Mouse (Mus musculus) kidney, embryonic 14.5 days (tissue): ENCODE data around the gene Fgd3. TPM values are rescaled to one million over a fixed set of nuclear protein-coding genes. Genes with fewer than 3 reads are reported as not detected.

Experiments
- ATAC-seq: fragments of 200-750 bp; cut with Nextera tagmentation; 2 replicates; pipeline ENCODE4 v1.8.0; 2017; ENCODE audit warnings: moderate number of reproducible peaks, mild to moderate bottlenecking, moderate TSS enrichment, moderate library complexity; ENCODE audit not compliant: low FRiP score, low TSS enrichment
- H3K27ac ChIP-seq: fragments of 300-500 bp; sonication (generic); 2 replicates; pipeline ENCODE4 v1.5.1; 2014; ENCODE audit warnings: low read depth, mild to moderate bottlenecking, low read length, moderate library complexity, mixed read lengths
- H3K27me3 ChIP-seq: fragments of 300-500 bp; sonication (generic); 2 replicates; pipeline ENCODE4 v1.6.1; 2014; ENCODE audit warnings: mild to moderate bottlenecking, low read length; ENCODE audit not compliant: control insufficient read depth, insufficient read depth
- H3K36me3 ChIP-seq: fragments of 300-500 bp; sonication (generic); 2 replicates; pipeline ENCODE4 v1.6.1; 2014; ENCODE audit warnings: low read length, mixed read lengths; ENCODE audit not compliant: control insufficient read depth, insufficient read depth
- H3K4me1 ChIP-seq: fragments of 300-500 bp; sonication (generic); 2 replicates; pipeline ENCODE4 v1.6.1; 2014; ENCODE audit warnings: low read length, mixed read lengths; ENCODE audit not compliant: control insufficient read depth, insufficient read depth
- H3K4me2 ChIP-seq: fragments of 300-500 bp; sonication (generic); replicated peaks from 2 replicates; pipeline ENCODE4 v1.6.1; 2014; ENCODE audit warnings: low read depth, mild to moderate bottlenecking, low read length
- H3K4me3 ChIP-seq: fragments of 300-500 bp; sonication (generic); 2 replicates; pipeline ENCODE4 v1.5.1; 2014; ENCODE audit warnings: mild to moderate bottlenecking, low read length
- H3K9ac ChIP-seq: fragments of 300-500 bp; sonication (generic); 2 replicates; pipeline ENCODE4 v1.6.1; 2014; ENCODE audit warnings: low read depth, mild to moderate bottlenecking, low read length, moderate library complexity
- H3K9me3 ChIP-seq: fragments of 300-500 bp; sonication (generic); 2 replicates; pipeline ENCODE4 v1.6.1; 2016; ENCODE audit warnings: low read length; ENCODE audit not compliant: control insufficient read depth
- whole genome bisulfite sequencing: fragments of 180-500 bp; shearing (Covaris S2); extraction: QIAGEN DNeasy Blood & Tissue Kit; methylation state at CpG from one replicate; pipeline ENCODE4 v1.1.7; 2014; 5-methylcytosine and 5-hydroxymethylcytosine counted together
- polyA plus RNA-seq: library from polyadenylated mRNA; unstranded; fragments of >200 nt; fragmentation: Nextera tagmentation; extraction: Ambion mirVana; gene quantifications from 2 replicates; pipeline ENCODE4 v1.2.1, GENCODE M21; 2014

Gene Fgd3
- polyA plus RNA-seq, 1 experiment from 2014 or later: 0.46 TPM

DNA sequence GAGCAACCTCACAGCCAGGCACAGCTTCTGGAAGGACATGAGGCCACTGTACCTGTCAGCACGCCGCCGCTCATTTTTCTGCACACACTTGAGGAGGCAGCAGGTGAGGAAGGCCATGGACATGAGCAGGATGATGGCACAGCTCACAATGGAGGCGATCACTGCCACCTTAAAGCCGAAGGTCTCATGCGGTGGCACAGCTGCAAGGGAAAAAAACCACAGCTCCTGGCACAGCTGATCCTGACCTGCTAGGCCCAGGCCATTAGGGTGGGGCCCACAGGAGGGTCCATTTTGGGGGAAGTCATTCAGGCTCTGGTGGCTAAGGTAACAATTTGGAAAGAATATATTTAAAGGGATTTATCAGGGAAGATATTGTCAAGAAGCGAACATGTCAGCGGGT is 81.4 kb downstream of the Fgd3 start:
- Histone ChIP-seq H3K4me2 (no peak overlapping the region), H3K9me3 (no peaks in the 10 kb centered on the region; the same call in 1 of the 2 replicates), H3K36me3 (no peaks in the 10 kb centered on the region), H3K4me1 (no peaks in the 10 kb centered on the region), H3K27me3 (no peaks in the 10 kb centered on the region), H3K27ac (no peak overlapping the region), H3K4me3 (no peak overlapping the region), H3K9ac (no peak overlapping the region)
- no peak for ATAC-seq
- 96% methylated on average over 8 of the region's 8 CpGs for WGBS

DNA sequence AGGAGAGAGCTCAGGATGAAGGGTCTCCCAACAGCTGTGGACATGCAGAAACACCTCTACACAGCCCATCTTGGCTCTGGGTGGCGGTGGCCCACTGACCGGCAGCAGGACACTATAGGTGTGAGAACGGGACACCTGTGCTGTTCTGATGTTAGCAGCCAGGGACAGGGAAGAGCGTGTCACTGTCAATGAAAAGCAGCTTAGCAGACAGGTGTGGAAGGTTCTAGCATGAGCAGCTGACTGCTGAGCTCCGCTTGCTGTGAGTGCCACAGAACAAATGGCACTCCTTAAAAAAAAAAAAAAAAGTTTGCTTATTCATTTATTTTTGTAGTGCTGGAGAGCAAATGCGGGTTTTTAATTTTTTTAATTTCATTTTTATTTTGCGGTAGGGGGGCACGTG is 82.5 kb downstream of the Fgd3 start:
- Histone ChIP-seq H3K4me3 (no peak overlapping the region), H3K27ac (no peak overlapping the region), H3K4me1 (no peaks in the 10 kb centered on the region), H3K36me3 (no peaks in the 10 kb centered on the region), H3K9ac (no peak overlapping the region), H3K4me2 (no peak overlapping the region), H3K9me3 (no peaks in the 10 kb centered on the region; the same call in 1 of the 2 replicates), H3K27me3 (no peaks in the 10 kb centered on the region)
- no peak for ATAC-seq
- 87% methylated on average over 8 of the region's 8 CpGs for WGBS

DNA sequence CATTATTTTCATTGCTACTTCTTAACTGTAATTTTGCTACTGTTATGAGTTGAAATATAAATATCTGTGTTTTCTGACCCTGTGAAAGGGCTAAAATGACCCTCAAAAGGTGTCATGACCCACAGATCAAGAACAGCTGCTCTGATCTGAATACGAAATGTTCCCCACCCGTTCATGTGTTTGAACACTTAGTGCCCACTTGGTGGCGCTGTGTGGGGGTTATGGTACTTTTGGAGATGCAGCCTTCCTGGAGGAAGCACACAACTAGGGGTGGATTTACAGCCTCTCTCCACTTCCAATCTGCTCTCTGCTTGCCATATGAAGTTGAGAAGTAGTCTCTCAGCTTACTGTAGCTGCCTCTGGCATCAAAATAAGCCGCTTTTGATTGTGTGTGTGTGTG is 85.4 kb downstream of the Fgd3 start:
- 94% methylated on average over 4 of the region's 4 CpGs for WGBS
- Histone ChIP-seq H3K9me3 (no peaks in the 10 kb centered on the region; the same call in 1 of the 2 replicates), H3K9ac (no peak overlapping the region), H3K4me3 (no peak overlapping the region), H3K36me3 (no peaks in the 10 kb centered on the region), H3K27me3 (no peaks in the 10 kb centered on the region), H3K4me1 (no peaks in the 10 kb centered on the region), H3K4me2 (no peak overlapping the region), H3K27ac (no peak overlapping the region)
- no peak for ATAC-seq

DNA sequence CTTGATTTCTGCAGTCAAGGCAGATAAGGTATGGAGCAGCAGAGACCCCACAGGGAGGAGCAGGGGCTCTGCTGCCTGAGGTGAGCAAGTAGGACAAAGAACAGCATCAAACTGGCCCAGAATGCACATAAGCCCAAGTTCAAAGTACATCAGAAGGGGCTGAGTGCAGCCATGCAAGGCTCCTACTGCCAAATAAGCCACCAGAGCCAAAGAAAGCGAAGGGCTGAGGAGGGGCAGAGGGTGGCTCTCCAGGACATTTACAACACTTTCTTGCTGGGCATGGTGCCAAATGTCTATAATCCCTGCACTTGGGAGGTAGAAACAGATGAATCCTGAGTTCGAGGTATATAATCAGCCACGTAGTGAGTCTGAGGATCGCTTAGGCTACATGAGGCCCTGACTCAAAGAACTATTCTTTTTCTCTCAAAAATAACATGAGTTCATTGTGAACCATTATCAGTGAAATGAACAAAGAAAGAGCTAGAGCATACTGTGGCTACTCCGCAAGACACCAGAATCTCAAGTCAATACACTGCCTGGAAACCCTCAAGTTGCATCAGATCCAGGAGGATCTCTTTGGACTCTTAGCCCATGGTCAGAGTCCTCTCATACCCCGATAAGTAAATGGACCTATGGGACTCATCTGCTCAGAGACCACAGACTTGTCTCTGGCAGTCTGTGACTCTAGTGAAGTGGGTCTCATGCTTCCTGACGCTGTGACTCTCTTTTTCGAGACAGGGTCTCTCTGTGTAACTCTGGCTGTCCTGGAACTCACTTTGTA is 86.1 kb downstream of the Fgd3 start:
- Histone ChIP-seq H3K27ac (no peak overlapping the region), H3K4me3 (no peak overlapping the region), H3K9me3 (no peaks in the 10 kb centered on the region; the same call in 1 of the 2 replicates), H3K27me3 (no peaks in the 10 kb centered on the region), H3K36me3 (no peaks in the 10 kb centered on the region), H3K4me2 (no peak overlapping the region), H3K9ac (no peak overlapping the region), H3K4me1 (no peaks in the 10 kb centered on the region)
- no peak for ATAC-seq
- WGBS: 93% methylated on average over 8 of the region's 8 CpGs

DNA sequence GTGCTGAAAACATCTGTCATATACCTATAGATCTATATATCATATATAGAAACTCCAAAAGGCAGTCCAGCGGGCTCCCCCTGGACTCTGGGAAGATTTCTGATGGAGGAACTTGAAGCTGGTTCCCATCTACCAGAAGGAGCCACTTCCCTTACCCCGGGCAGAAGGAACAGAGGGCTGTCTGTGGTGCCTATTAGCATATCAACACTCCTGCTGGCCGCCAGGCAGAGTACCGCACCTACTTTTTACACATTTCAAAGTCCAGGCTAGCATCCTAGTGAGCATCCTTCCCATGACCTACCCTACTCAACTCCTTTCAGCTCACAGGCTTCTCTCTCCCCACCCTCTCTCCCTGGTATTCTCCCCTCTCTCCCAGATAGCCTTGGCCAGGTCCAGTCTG is 94.5 kb downstream of the Fgd3 start:
- Histone ChIP-seq H3K9ac (no peak overlapping the region), H3K4me1 (no peaks in the 10 kb centered on the region), H3K27me3 (no peaks in the 10 kb centered on the region), H3K27ac (no peak overlapping the region), H3K4me2 (no peak overlapping the region), H3K36me3 (no peaks in the 10 kb centered on the region), H3K4me3 (no peak overlapping the region), H3K9me3 (no peaks in the 10 kb centered on the region)
- ATAC-seq: no peak
- 47% methylated on average over 4 of the region's 4 CpGs for WGBS

DNA sequence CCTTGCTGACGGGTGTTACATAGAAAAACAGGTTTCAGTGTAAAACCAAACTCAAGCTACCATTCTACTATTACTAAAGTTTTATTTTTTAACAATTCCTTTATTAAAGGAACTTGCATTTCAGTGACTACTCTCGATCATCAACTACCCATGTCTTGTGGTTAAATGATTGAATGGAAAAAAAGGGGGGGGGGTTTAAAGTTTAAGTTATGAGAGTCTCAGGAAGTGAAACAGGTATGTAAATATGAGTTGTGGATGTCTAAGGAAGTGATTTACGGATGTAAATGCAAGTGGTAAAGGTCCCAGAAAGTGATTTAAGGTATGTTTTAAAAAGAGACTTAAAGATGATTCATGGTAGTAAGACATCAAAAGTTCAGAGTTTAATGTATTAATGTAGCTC is 95.0 kb downstream of the Fgd3 start:
- no peaks in the 10 kb centered on the region for H3K4me1 ChIP-seq
- no peak overlapping the region for H3K27ac ChIP-seq
- ATAC-seq: no peak
- H3K4me2 ChIP-seq: no peak overlapping the region
- no peaks in the 10 kb centered on the region for H3K36me3 ChIP-seq
- H3K9me3 ChIP-seq: no peaks in the 10 kb centered on the region
- 63% methylated on average over 3 of the region's 3 CpGs for WGBS
- H3K27me3 ChIP-seq: no peaks in the 10 kb centered on the region
- no peak overlapping the region for H3K9ac ChIP-seq
- no peak overlapping the region for H3K4me3 ChIP-seq

DNA sequence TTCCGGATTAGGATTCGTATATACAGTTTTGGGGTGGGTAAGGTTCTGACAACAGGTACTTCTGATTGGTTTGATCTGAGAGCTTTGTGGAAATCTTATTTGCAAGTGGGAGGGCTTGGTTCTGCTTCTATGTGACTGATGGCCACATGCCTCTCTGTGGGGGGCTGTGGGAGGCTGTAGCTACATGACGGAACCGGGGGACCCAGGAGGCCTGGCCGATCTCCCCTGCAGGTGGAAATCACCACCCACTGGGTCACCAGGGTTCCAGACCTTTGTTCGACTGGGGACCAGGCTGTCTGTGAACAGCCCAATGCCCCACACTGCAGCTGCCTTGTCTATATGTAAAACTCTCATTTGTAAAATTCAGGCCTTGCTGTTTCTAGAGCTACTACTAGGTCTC is 95.4 kb downstream of the Fgd3 start:
- 37% methylated on average over 6 of the region's 6 CpGs for WGBS
- Histone ChIP-seq H3K9ac (no peak overlapping the region), H3K27ac (no peak overlapping the region), H3K27me3 (no peaks in the 10 kb centered on the region), H3K4me2 (no peak overlapping the region), H3K9me3 (no peaks in the 10 kb centered on the region), H3K4me1 (no peaks in the 10 kb centered on the region), H3K36me3 (no peaks in the 10 kb centered on the region), H3K4me3 (no peak overlapping the region)
- ATAC-seq: no peak

DNA sequence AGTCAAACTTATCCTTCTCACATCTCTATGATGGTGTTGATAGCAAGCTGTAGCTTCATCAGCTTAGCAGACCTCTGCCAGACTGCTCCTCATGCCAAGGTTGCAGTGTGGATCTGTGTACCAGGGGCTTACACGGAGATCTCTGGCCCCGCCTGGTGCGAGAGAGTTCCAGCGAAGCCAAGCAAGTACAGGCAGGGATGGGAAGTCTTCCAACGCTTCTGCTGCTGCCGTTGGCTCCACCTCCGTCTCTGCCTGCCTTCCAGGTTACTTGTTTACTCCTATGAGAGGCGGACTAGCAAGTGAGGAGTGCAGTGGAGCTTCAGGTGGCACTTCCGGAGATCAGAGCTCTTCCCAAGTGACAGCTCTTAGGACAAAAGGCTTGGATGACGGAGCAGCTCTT is 95.8 kb downstream of the Fgd3 start:
- H3K4me1 ChIP-seq: no peaks in the 10 kb centered on the region
- H3K4me2 ChIP-seq: no peak overlapping the region
- 13% methylated on average over 10 of the region's 10 CpGs for WGBS
- H3K36me3 ChIP-seq: no peaks in the 10 kb centered on the region
- no peak overlapping the region for H3K4me3 ChIP-seq
- H3K27me3 ChIP-seq: no peaks in the 10 kb centered on the region
- H3K27ac ChIP-seq: no peak overlapping the region
- no peaks in the 10 kb centered on the region for H3K9me3 ChIP-seq
- H3K9ac ChIP-seq: no peak overlapping the region
- ATAC-seq: no peak

DNA sequence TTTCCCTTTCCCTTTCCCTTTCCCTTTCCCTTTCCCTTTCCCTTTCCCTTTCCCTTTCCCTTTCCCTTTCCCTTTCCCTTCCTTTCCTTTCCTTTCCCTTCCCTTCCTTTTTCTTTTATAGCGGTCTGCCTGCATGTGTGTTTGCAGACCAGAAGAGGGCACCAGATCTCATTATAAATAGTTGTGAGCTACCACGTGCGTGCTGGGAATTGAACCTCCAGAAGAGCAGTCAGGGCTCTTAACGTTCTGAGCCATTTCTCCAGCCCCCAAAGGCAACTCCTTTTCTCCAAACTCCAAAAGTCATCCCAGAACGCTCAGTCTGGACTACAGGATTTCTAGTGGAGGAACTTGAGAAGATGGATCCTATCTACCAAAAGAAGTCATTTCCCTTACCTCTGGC is 99.2 kb downstream of the Fgd3 start:
- H3K4me1 ChIP-seq: 0 out of 2 replicates have a peak, but pooled peaks cover 2% of the 10 kb centered on the region
- 18% methylated on average over 5 of the region's 5 CpGs for WGBS
- no peak for ATAC-seq

More for the DNA sequence above, 99.2 kb downstream of the Fgd3 start:
- Histone ChIP-seq H3K4me3 (no peak overlapping the region), H3K9me3 (no peaks in the 10 kb centered on the region), H3K36me3 (no peaks in the 10 kb centered on the region), H3K27ac (no peak overlapping the region), H3K27me3 (no peaks in the 10 kb centered on the region), H3K9ac (no peak overlapping the region), H3K4me2 (no peak overlapping the region)
